Mouse (Mus musculus) forebrain, embryonic 12.5 days (tissue): ENCODE measurements at regions not wholly inside any gene's neighbourhood (a gene's known extent, or its start where the extent isn't known, plus 50 kb on each side); places are given as distances from the start of the nearest gene placed in this dataset.

ENCODE experiments used
- ATAC-seq: fragments of 200-750 bp; cut with Nextera tagmentation; 2 replicates; pipeline ENCODE4 v1.8.0; 2017; ENCODE audit warnings: moderate TSS enrichment; ENCODE audit not compliant: low FRiP score
- H3K27ac ChIP-seq: fragments of 300-500 bp; sonication (generic); 2 replicates; pipeline ENCODE4 v1.5.1; 2016; ENCODE audit warnings: mild to moderate bottlenecking
- H3K27me3 ChIP-seq: fragments of 300-500 bp; sonication (generic); 2 replicates; pipeline ENCODE4 v1.6.1; 2016; ENCODE audit warnings: mild to moderate bottlenecking
- H3K36me3 ChIP-seq: fragments of 300-500 bp; sonication (generic); replicated peaks from 2 replicates; pipeline ENCODE4 v1.6.1; 2016; ENCODE audit warnings: mild to moderate bottlenecking
- H3K4me1 ChIP-seq: fragments of 300-500 bp; sonication (generic); 2 replicates; pipeline ENCODE4 v1.6.1; 2016
- H3K4me2 ChIP-seq: fragments of 300-500 bp; sonication (generic); 2 replicates; pipeline ENCODE4 v1.6.1; 2016; ENCODE audit warnings: mild to moderate bottlenecking, moderate library complexity
- H3K4me3 ChIP-seq: fragments of 300-500 bp; sonication (generic); replicated peaks from 2 replicates; pipeline ENCODE4 v1.5.1; 2016; ENCODE audit warnings: mild to moderate bottlenecking
- H3K9ac ChIP-seq: fragments of 300-500 bp; sonication (generic); 2 replicates; pipeline ENCODE4 v1.6.1; 2016; ENCODE audit warnings: mild to moderate bottlenecking
- H3K9me3 ChIP-seq: fragments of 300-500 bp; sonication (generic); 2 replicates; pipeline ENCODE4 v1.6.1; 2016
- WGBS: fragments of 180-500 bp; shearing (Covaris S2); methylation state at CpG from one replicate; pipeline ENCODE4 v1.1.7; 2016; 5-methylcytosine and 5-hydroxymethylcytosine counted together

GRCm38 (mm10) chr14:103458340-103458739 lies 54.8 kb upstream of the Scel start:
- H3K9me3 ChIP-seq, result no peaks in the 10 kb centered on the region
- H3K4me1 ChIP-seq, result no peaks in the 10 kb centered on the region
- H3K27ac ChIP-seq, result no peak overlapping the region
- no peak overlapping the region for H3K9ac ChIP-seq
- no peak overlapping the region for H3K4me3 ChIP-seq
- no peaks in the 10 kb centered on the region for H3K27me3 ChIP-seq
- no peaks in the 10 kb centered on the region for H3K36me3 ChIP-seq
- ATAC-seq, result no peak
- H3K4me2 ChIP-seq, result no peak overlapping the region

- no peak overlapping the region for H3K27ac ChIP-seq
- H3K9ac ChIP-seq, result no peak overlapping the region
- no peak for ATAC-seq
- no peak overlapping the region for H3K4me3 ChIP-seq
- WGBS, result 94% methylated on average over 1 of the region's 1 CpGs
- H3K36me3 ChIP-seq, result no peaks in the 10 kb centered on the region
- no peaks in the 10 kb centered on the region for H3K27me3 ChIP-seq
- H3K4me2 ChIP-seq, result no peak overlapping the region
- H3K4me1 ChIP-seq, result no peaks in the 10 kb centered on the region
- H3K9me3 ChIP-seq, result no peaks in the 10 kb centered on the region
These were observed 57.0 kb upstream of the Scel start for GRCm38 (mm10) chr14:103456106-103456505.

GRCm38 (mm10) chr14:103450756-103451155 lies 62.4 kb upstream of the Scel start:
- H3K4me2 ChIP-seq, result no peak overlapping the region
- no peaks in the 10 kb centered on the region; the same call in 1 of the 2 replicates for H3K4me1 ChIP-seq
- H3K36me3 ChIP-seq, result no peaks in the 10 kb centered on the region
- H3K27me3 ChIP-seq, result no peaks in the 10 kb centered on the region
- no peaks in the 10 kb centered on the region for H3K9me3 ChIP-seq
- WGBS, result 91% methylated on average over 6 of the region's 6 CpGs
- no peak overlapping the region for H3K9ac ChIP-seq
- ATAC-seq, result no peak
- H3K27ac ChIP-seq, result no peak overlapping the region
- H3K4me3 ChIP-seq, result no peak overlapping the region

DNA sequence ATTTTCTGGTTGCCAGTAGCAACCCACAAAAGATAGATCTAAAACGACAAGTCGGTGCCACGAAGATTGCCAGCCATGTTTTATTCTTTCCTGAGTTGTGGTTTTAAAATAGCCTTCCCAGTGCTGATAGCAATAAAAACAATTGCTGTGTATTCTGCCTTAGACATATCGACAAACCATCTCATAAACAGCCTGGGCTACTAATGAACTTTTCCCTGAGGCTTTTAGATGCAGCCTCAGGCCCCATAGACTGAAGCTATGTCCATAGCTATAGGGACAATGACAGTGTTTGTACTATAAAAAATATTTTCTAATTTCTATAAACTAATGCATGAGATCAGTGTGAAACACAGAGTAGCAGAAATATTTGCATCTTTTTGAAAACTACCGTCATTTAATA lies 63.7 kb upstream of the Scel start:
- H3K27me3 ChIP-seq, result no peaks in the 10 kb centered on the region
- ATAC-seq, result no peak
- H3K4me3 ChIP-seq, result no peak overlapping the region
- H3K36me3 ChIP-seq, result no peaks in the 10 kb centered on the region
- H3K9me3 ChIP-seq, result no peaks in the 10 kb centered on the region
- WGBS, result 84% methylated on average over 5 of the region's 5 CpGs
- no peak overlapping the region for H3K27ac ChIP-seq
- no peaks in the 10 kb centered on the region; the same call in 1 of the 2 replicates for H3K4me1 ChIP-seq
- H3K9ac ChIP-seq, result no peak overlapping the region
- H3K4me2 ChIP-seq, result no peak overlapping the region

GRCm38 (mm10) chr14:103449033-103449432 lies 64.1 kb upstream of the Scel start:
- 77% methylated on average over 7 of the region's 7 CpGs for WGBS
- Histone ChIP-seq H3K9me3 (no peaks in the 10 kb centered on the region), H3K4me1 (no peaks in the 10 kb centered on the region; the same call in 1 of the 2 replicates), H3K4me3 (no peak overlapping the region), H3K27ac (no peak overlapping the region), H3K27me3 (no peaks in the 10 kb centered on the region), H3K36me3 (no peaks in the 10 kb centered on the region), H3K4me2 (no peak overlapping the region), H3K9ac (no peak overlapping the region)
- ATAC-seq, result no peak

GRCm38 (mm10) chr14:103446671-103447070 lies 66.5 kb upstream of the Scel start:
- no peak overlapping the region for H3K4me2 ChIP-seq
- H3K4me3 ChIP-seq, result no peak overlapping the region
- H3K9ac ChIP-seq, result no peak overlapping the region
- no peak for ATAC-seq
- no peaks in the 10 kb centered on the region for H3K27me3 ChIP-seq
- no peak overlapping the region for H3K27ac ChIP-seq
- no peaks in the 10 kb centered on the region for H3K9me3 ChIP-seq
- 26% methylated on average over 2 of the region's 2 CpGs for WGBS
- no peaks in the 10 kb centered on the region; the same call in 1 of the 2 replicates for H3K4me1 ChIP-seq
- no peaks in the 10 kb centered on the region for H3K36me3 ChIP-seq

GRCm38 (mm10) chr14:103441454-103442065 lies 71.6 kb upstream of the Scel start:
- H3K9ac ChIP-seq, result no peak overlapping the region
- no peak overlapping the region for H3K4me3 ChIP-seq
- 74% methylated on average over 15 of the region's 15 CpGs for WGBS
- H3K4me1 ChIP-seq, result no peaks in the 10 kb centered on the region
- H3K36me3 ChIP-seq, result no peaks in the 10 kb centered on the region
- no peak overlapping the region for H3K4me2 ChIP-seq
- H3K9me3 ChIP-seq, result no peaks in the 10 kb centered on the region
- H3K27ac ChIP-seq, result no peak overlapping the region
- no peak for ATAC-seq
- H3K27me3 ChIP-seq, result no peaks in the 10 kb centered on the region

GRCm38 (mm10) chr14:103440243-103440642 lies 72.9 kb upstream of the Scel start:
- Histone ChIP-seq H3K4me1 (no peaks in the 10 kb centered on the region), H3K4me3 (no peak overlapping the region), H3K27me3 (no peaks in the 10 kb centered on the region), H3K9me3 (no peaks in the 10 kb centered on the region), H3K27ac (no peak overlapping the region), H3K36me3 (no peaks in the 10 kb centered on the region), H3K9ac (no peak overlapping the region), H3K4me2 (no peak overlapping the region)
- WGBS, result 73% methylated on average over 8 of the region's 8 CpGs
- ATAC-seq, result no peak

DNA sequence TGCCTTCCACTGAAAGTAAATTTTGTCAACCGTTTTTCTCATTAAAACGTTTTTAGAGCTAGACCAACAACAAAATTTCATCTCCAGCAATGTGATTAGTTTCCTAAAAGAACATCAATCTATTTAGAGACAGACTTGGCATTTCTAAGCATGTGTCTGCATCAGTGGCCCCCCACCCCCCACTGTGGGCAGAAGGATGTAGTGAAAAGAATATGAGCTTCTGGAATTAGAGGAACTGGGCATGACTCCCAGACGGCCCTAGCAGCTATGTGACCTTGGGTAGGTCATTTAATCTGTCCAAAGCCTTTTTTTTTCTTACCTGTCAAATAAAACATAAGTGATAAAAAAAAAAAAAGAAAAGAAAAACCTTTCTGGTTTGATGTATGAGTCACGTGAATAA lies 78.9 kb upstream of the Scel start:
- no peaks in the 10 kb centered on the region for H3K27me3 ChIP-seq
- no peak overlapping the region for H3K4me3 ChIP-seq
- WGBS, result 71% methylated on average over 4 of the region's 4 CpGs
- H3K9me3 ChIP-seq, result no peaks in the 10 kb centered on the region
- H3K9ac ChIP-seq, result no peak overlapping the region
- no peak for ATAC-seq
- H3K27ac ChIP-seq, result no peak overlapping the region
- H3K36me3 ChIP-seq, result no peaks in the 10 kb centered on the region
- no peak overlapping the region for H3K4me2 ChIP-seq
- H3K4me1 ChIP-seq, result no peaks in the 10 kb centered on the region

- no peak for ATAC-seq
These were observed 80.0 kb upstream of the Scel start for GRCm38 (mm10) chr14:103433106-103433505.

GRCm38 (mm10) chr14:103427873-103428272 lies 81.3 kb upstream of the Mycbp2 start:
- H3K9ac ChIP-seq, result no peak overlapping the region
- no peaks in the 10 kb centered on the region for H3K9me3 ChIP-seq
- no peak overlapping the region for H3K4me2 ChIP-seq
- no peak overlapping the region for H3K27ac ChIP-seq
- H3K4me1 ChIP-seq, result no peaks in the 10 kb centered on the region
- no peak overlapping the region for H3K4me3 ChIP-seq
- no peaks in the 10 kb centered on the region for H3K27me3 ChIP-seq
- ATAC-seq, result no peak
- no peaks in the 10 kb centered on the region for H3K36me3 ChIP-seq
- 86% methylated on average over 2 of the region's 2 CpGs for WGBS

More at GRCm38 (mm10) chr14:103433106-103433505, 80.0 kb upstream of the Scel start:
- H3K27me3 ChIP-seq, result no peaks in the 10 kb centered on the region
- H3K27ac ChIP-seq, result no peak overlapping the region
- H3K4me1 ChIP-seq, result no peaks in the 10 kb centered on the region
- H3K4me2 ChIP-seq, result no peak overlapping the region
- H3K9me3 ChIP-seq, result no peaks in the 10 kb centered on the region
- 88% methylated on average over 3 of the region's 3 CpGs for WGBS
- no peaks in the 10 kb centered on the region for H3K36me3 ChIP-seq
- H3K4me3 ChIP-seq, result no peak overlapping the region
- H3K9ac ChIP-seq, result no peak overlapping the region

- Histone ChIP-seq H3K4me1 (0 out of 2 replicates have a peak, but pooled peaks cover 3% of the 10 kb centered on the region), H3K36me3 (no peaks in the 10 kb centered on the region), H3K27me3 (no peaks in the 10 kb centered on the region), H3K4me3 (no peak overlapping the region), H3K4me2 (no peak overlapping the region), H3K27ac (no peak overlapping the region), H3K9ac (no peak overlapping the region), H3K9me3 (no peaks in the 10 kb centered on the region)
- no peak for ATAC-seq
- whole genome bisulfite sequencing, result 83% methylated on average over 10 of the region's 10 CpGs
These were observed 74.8 kb upstream of the Mycbp2 start for GRCm38 (mm10) chr14:103421305-103421822.
